Mouse (Mus musculus) brain, adult 2 months (tissue): Measurements from ENCODE around the gene Lrrc8c.
A peak's percentile ranks its signal among the peaks of the same experiment; 100 is the strongest.
"Not testable (repeated sequence)": the region's sequence is repeated elsewhere in the genome, so short reads cannot be mapped to it uniquely, and the experiment has no call there.

Experiments
- DNase-seq: peaks from one replicate; pipeline ENCODE4 v3.0.0; 2011; ENCODE audit warnings: low read depth, low spot score

The Lrrc8c gene

GRCm38 (mm10) chr5:105635576-105635975 is 116.4 kb downstream of the Lrrc8c start:
- no peak for DNase-seq

DNA sequence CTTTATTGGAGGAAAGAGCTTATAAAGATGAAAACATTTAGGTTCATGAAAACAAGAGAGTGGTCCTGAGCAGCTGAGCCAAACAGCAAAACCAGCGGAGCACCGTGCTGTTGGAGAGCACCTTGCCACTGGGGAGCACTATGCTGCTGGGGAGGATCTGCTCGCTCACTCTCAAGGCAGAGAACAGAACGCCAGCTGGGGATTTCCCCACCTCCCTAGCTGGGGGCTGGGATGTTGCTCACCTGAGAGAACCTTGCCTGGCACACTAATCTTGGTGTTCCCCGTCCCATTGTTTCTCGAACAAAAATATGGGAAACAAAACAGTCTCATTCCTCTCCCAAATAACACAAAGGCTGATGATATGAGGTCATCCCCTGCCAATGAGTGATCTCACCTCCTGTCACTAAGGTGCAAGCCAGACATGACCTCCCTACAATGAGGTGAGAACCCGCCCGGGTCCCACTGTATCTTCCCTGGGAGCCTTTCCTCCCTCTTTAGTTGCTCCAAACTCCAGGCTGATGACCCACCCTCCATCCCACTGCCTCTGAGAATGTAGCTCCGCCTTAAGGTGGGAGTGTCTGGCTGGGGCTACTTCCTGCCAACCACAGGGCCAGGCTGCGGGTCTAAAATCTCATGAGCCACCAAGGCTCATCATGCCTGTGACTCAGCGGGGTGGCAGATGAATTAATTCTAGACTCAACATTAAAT is 117.5 kb downstream of the Lrrc8c start:
- peak; percentile 43 for DNase-seq

DNA sequence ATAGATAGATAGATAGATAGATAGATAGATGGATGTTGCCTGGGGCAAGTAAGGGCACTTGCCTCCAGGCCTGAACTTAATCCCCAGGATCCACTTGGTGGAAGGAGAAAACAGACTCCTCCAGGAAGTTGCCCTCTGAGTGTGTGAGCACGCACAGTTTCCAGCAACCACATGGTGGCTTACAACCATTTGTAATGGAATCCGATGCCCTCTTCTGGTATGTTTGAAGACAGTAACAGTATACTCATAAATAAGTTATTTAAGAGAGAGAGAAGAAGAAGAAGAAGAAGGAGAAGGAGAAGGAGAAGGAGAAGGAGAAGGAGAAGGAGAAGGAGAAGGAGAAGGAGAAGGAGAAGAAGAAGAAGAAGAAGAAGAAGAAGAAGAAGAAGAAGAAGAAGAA is 119.1 kb downstream of the Lrrc8c start:
- DNase-seq, result not testable (repeated sequence)

- no peak for DNase-seq
Observed at GRCm38 (mm10) chr5:105638916-105639315, 119.7 kb downstream of the Lrrc8c start.

DNA sequence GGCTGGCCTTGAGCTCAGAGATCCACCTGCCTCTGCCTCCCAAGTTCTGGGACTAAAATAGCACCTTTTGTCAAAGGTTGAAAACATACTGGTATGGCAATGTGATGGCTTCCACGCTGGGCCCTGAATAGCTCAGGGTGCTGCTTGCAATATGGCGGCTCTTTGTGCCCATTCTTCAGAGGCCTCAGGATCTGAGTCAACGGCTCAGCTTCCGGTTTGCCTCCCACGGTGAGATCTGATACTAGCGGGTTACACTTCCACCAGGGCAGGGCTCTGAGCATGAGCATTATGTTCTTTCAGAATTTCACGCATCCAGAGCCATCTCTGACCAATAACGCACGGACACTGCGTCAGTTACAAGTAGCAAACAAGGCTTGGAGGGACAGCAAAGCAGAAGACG is 120.2 kb downstream of the Lrrc8c start:
- no peak for DNase-seq

DNA sequence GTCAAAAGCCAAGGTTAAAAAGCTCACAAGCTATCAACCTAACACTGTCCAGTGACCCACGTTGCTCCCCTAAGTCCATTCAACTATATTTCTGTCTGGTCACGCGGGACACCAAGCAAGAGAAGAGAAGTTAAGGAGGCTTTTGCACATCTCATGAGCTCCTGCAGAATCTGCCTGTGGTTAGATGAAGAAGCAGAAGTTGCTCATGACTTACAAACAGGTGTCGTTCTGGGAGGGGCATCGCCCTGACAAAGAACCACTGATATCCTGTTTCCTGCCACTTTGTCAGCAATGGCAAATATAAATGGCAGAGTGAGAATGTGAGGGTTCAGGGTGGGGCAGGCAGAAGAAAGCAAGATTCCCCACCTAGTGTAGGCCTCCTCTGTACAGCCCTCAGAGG is 123.3 kb downstream of the Lrrc8c start:
- no peak for DNase-seq

DNA sequence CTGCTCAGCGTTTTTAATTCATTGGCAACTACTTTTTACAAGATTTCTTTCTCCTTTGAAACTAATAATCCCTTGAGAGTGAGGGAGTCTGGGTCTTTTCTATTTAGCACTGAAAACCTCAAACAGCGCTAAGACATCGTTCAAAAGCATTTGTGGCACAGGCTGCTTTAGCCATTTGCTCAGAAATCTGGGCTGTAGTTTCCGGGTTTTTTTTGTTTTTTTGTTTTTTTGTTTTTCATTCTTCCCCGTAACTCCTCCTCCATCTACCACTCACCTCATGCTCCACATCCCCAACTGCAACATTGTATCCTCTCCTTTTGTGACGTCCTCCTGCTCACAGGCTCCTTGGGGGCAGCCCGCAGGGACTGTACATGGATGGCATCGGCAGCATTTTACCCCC is 124.1 kb downstream of the Lrrc8c start:
- DNase-seq, result no peak

- DNase-seq, result no peak
Observed at GRCm38 (mm10) chr5:105644195-105644594, 125.0 kb downstream of the Lrrc8c start.

DNA sequence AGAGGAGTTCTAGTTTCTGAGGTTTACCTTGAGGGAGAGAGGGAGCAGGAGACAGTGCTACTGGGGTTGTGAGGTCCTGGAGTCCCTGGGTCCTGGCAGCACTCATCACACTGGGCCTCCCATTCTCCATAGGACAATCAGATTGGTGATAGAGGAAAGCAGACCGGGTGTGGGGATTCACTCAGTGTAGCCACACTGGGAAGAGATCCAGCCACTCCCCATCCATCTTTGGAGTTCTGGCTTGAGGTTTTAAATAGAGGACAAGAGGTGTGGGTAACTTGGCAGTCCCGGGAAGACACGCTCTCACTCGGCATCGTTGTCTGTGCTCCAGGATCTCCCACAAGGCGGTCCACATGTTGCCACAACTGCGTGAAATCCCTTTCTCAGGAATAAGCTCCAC is 127.9 kb downstream of the Lrrc8c start:
- DNase-seq, result no peak

- peak; percentile 45 for DNase-seq
Observed at GRCm38 (mm10) chr5:105648648-105649287, 129.6 kb downstream of the Lrrc8c start.

GRCm38 (mm10) chr5:105649514-105650001 is 130.4 kb downstream of the Lrrc8c start:
- peak; percentile 29 for DNase-seq

DNA sequence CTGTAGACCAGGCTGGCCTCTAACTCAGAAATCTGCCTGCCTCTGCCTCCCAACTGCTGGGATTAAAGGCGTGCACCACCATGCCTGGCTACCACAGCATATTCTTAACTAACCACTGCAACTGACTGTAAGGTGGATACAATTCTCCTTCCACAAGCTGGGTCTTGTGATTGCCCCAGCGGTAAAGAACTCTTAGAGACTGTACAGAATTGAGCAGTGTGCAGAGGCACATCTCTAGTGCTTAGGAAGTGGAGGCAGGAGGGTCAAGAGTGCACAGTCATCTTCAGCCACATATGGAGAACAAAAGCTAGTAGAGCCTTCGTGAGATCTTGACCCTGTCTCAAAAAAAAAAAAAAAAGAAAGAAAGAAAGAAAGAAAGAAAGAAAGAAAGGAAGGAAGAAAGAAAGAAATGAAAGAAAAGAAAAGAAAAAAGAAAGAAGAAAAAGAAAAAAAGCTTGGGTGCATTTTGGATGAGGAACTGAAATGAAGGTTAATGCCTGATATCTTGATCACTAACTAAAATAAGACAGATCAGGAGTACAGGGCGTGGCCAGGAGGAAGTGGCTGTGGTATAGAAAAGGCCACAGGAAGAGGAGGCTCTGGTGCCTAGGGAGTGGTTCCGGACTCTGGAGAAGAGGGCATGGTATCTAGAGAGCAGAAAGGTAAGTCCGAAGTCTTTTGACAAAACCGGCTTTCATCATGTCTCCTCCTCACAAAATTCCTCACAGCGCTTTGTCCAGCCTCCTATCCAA is 131.7 kb downstream of the Lrrc8c start:
- no peak for DNase-seq

DNA sequence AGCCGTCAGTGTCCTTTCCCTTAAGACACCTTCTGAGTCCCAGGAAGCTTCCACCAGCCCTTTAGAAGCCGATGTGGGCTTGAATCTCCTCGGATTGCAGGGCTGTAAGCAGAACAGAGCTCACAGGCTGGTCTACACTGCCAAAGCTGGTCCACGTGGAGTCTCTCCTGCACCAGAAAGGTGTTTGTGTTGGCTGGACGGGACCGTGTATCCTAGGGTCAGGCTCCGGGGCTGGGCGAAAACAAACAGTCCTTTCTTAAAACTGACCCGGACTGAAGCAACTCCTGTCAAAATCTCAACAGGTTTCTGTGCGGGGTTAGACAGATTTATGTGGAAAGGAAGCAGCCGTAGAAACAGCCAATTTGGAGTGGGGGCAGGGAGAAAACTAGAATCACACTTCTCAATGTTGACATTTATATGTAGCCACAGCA is 132.4 kb downstream of the Lrrc8c start:
- DNase-seq, result no peak

GRCm38 (mm10) chr5:105654237-105655063 is 135.3 kb downstream of the Lrrc8c start:
- peak; percentile 85 for DNase-seq

GRCm38 (mm10) chr5:105655100-105655734 is 136.0 kb downstream of the Lrrc8c start:
- DNase-seq, result peak; percentile 53

DNA sequence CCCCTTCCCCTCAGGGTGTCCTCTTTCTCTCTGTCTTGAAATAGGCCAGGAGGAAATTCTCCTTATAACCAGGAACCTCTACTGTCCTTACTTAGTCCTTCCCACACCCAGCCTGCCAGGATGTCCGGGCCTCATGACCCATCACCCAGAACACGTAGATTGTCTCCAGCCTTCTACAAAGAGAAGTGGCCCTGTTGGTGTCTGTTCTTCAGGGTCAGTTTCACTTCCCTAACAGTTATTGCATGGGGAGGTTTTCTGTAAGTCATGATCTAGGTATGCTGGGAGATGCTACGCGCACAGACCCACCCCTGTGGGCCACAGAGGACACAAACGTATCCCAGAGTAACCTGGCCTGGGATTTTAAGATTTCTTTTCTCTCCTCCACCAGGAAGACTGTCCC is 142.7 kb downstream of the Lrrc8c start:
- no peak for DNase-seq
